Mouse (Mus musculus) lung, postnatal 10 days (tissue): Measurements from ENCODE around the gene Kcne3.

Experiments used
- DNase-seq: peaks from one replicate; pipeline ENCODE4 v3.0.0; 2021

The Kcne3 gene

GRCm38 (mm10) chr7:100182388-100182787 is 6.1 kb downstream of the Kcne3 start:
- DNase-seq = no peak

- peak; percentile 61 for DNase-seq
Observed at GRCm38 (mm10) chr7:100187601-100188000, 11.3 kb downstream of the Kcne3 start.

- DNase-seq = no peak
Observed at GRCm38 (mm10) chr7:100190167-100190566, 13.9 kb downstream of the Kcne3 start.

GRCm38 (mm10) chr7:100190778-100191177 is 14.5 kb downstream of the Kcne3 start:
- DNase-seq = peak; percentile 83

- DNase-seq = no peak
Observed at GRCm38 (mm10) chr7:100201191-100201590, 24.9 kb downstream of the Kcne3 start.

- DNase-seq = peak; percentile 10
Observed at GRCm38 (mm10) chr7:100203616-100204015, 27.3 kb downstream of the Kcne3 start.

GRCm38 (mm10) chr7:100204871-100205270 is 28.6 kb downstream of the Kcne3 start:
- no peak for DNase-seq

- DNase-seq = no peak
Observed at GRCm38 (mm10) chr7:100206144-100206543, 29.8 kb downstream of the Kcne3 start.

- no peak for DNase-seq
Observed at GRCm38 (mm10) chr7:100207886-100208285, 31.6 kb downstream of the Kcne3 start.

GRCm38 (mm10) chr7:100214310-100214709 is 38.0 kb downstream of the Kcne3 start:
- DNase-seq = no peak

GRCm38 (mm10) chr7:100215116-100215732 is 38.9 kb downstream of the Kcne3 start:
- peak; percentile 9 for DNase-seq

- DNase-seq = peak; percentile 21
Observed at GRCm38 (mm10) chr7:100215976-100216375, 39.7 kb downstream of the Kcne3 start.

GRCm38 (mm10) chr7:100216601-100217565 is 40.6 kb downstream of the Kcne3 start:
- DNase-seq = no peak

- peak; percentile 98 for DNase-seq
Observed at GRCm38 (mm10) chr7:100227158-100227875, 51.0 kb downstream of the Kcne3 start, which contains the start of gene Pgm2l1. Pgm2l1 (plus strand) TSS chr7:100227394.

- no peak for DNase-seq
Observed at GRCm38 (mm10) chr7:100227896-100228525, 51.7 kb downstream of the Kcne3 start.

GRCm38 (mm10) chr7:100228957-100229356 is 52.7 kb downstream of the Kcne3 start:
- DNase-seq = no peak

GRCm38 (mm10) chr7:100230646-100231045 is 54.3 kb downstream of the Kcne3 start:
- DNase-seq = no peak

- DNase-seq = no peak
Observed at GRCm38 (mm10) chr7:100231661-100232060, 55.4 kb downstream of the Kcne3 start.

- DNase-seq = no peak
Observed at GRCm38 (mm10) chr7:100233681-100234080, 57.4 kb downstream of the Kcne3 start.
